Mouse (Mus musculus): ENCODE results near the gene Ilvbl. TPM values are rescaled to one million over a fixed set of nuclear protein-coding genes. Genes with fewer than 3 reads are reported as not detected.
"Not testable (repeated sequence)": the region's sequence is repeated elsewhere in the genome, so short reads cannot be mapped to it uniquely, and the experiment has no call there.

Gene Ilvbl
- total RNA-seq (2021) = 10 to 100 TPM; 17.7 to 25.1 TPM
- long read RNA-seq, experiment 1, transcript Ilvbl-209 (15 exons, 2,233 nt) = major isoform, 11 of 24 reads
- long read RNA-seq, experiment 1, partial matches to known transcripts = 2 of 24 reads
- long read RNA-seq, experiment 1, other reads (novel, unspliced or antisense) = 10 of 24 reads
- long read RNA-seq, experiment 2, transcript Ilvbl-209 (15 exons, 2,233 nt) = major isoform, 13 of 28 reads
- long read RNA-seq, experiment 2, partial matches to known transcripts = 2 of 28 reads
- long read RNA-seq, experiment 2, other reads (novel, unspliced or antisense) = 10 of 28 reads

GRCm38 (mm10) chr10:78574250-78575104 is at the start of gene Ilvbl:
TSS of gene Ilvbl (plus strand) at chr10:78574346.
- DNase-seq (ENCODE audit: low spot score in 2 of 2) = peak; percentile 91 to 93

GRCm38 (mm10) chr10:78525071-78525470 is 49.1 kb upstream of the Ilvbl start:
- DNase-seq (ENCODE audit: low spot score in 2 of 2) = not testable (repeated sequence)

DNA sequence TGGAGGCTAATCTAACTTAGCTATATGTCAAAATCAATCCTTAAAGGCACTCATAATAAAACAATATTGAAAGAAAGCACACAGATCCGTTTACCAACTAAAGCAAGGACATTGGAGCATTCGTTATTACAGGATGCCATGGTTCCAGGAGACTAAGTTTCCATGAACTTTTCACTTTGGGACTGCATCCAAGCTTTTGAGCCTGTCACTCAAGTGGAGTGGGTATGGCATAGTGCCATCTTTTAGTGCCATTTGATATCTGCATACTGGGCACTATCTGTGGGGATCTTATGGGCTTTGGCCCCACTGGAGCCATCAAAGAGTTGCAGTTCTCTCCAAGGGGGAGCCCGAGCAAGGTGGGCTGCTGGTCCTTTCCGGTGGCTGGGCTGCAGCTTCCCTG is 48.6 kb upstream of the Ilvbl start:
- DNase-seq (ENCODE audit: low spot score in 2 of 2) = no peak

DNA sequence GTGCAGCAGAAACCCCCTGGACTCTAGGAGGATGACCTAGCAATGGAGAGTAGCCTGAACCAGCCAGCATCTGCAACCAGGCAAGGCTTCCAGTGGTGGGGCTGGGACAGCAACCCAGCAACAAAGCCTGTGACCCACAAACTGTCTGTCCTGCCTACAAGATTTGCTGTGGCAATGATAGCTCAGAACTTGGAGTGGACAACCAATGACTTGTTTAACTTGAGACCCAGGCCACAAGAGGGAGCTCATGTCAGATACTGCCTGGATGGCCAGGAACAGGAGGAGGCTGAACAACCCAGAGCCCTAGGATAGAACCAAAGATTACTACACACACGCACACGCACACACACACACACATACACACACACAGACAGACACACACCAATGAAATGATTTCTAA is 33.2 kb upstream of the Ilvbl start:
- no peak for DNase-seq (ENCODE audit: low spot score in 2 of 2)

- no peak for DNase-seq (ENCODE audit: low spot score in 2 of 2)
Observed at GRCm38 (mm10) chr10:78565070-78565469, 9.1 kb upstream of the Ilvbl start.

GRCm38 (mm10) chr10:78569191-78569590 is 5.0 kb upstream of the Ilvbl start:
- DNase-seq (ENCODE audit: low spot score in 2 of 2) = no peak

GRCm38 (mm10) chr10:78569686-78570085 is 4.5 kb upstream of the Ilvbl start:
- no peak for DNase-seq (ENCODE audit: low spot score in 2 of 2)

GRCm38 (mm10) chr10:78570416-78570815 is 3.7 kb upstream of the Ilvbl start:
- DNase-seq (ENCODE audit: low spot score in 2 of 2) = no peak

- DNase-seq (ENCODE audit: low spot score in 2 of 2) = no peak
Observed at GRCm38 (mm10) chr10:78570897-78571296, 3.2 kb upstream of the Ilvbl start.

GRCm38 (mm10) chr10:78573226-78573625 is 920 bp upstream of the Ilvbl start:
- DNase-seq (ENCODE audit: low spot score in 2 of 2) = no peak

DNA sequence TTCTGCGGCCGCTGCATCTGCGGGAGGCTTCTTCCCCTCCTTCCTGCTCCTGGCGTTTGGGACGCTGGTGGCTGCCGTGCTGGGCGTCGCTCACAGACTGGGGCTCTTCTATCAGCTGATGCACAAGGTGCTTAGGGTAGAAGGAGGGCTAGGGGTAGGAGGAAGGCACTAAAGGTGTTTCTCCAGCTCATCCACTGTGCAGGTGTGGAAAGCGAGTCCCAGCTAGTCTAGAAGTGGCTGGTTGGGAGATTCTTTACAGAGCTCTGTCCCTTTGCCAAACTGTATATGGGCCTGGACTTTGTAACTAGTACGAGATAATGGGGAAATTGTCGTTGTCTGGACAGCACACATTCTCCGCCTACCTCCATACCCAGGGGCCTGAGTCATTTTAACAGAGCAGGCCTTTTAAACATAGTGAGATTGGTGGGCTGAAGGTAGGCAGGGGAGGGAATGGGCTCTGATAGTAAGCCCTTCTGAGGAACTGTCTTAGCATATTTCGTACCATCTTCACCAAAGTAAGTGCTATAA is 1.0 kb downstream of the Ilvbl start:
- no peak for DNase-seq (ENCODE audit: low spot score in 2 of 2)

DNA sequence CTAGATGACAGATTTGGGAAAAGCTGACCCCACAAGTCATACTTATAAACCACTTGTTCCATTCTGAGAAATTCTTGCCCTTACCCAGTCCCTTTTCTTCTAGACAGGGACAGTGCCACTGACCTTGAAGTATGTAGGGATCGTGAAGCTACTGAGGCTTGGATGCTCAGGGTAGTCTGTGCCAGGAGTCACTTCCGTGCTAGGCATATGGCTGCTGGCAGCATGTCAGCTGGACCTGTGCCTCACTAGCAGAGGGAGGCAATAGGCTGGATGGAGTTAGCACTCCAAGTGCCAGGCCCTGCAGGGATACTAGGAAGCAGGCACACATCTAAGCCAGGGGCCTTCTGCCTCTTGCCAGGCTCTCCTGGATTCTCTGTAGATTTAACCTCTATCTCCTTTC is 1.5 kb downstream of the Ilvbl start:
- DNase-seq (ENCODE audit: low spot score in 2 of 2) = peak; percentile 24 to 42

DNA sequence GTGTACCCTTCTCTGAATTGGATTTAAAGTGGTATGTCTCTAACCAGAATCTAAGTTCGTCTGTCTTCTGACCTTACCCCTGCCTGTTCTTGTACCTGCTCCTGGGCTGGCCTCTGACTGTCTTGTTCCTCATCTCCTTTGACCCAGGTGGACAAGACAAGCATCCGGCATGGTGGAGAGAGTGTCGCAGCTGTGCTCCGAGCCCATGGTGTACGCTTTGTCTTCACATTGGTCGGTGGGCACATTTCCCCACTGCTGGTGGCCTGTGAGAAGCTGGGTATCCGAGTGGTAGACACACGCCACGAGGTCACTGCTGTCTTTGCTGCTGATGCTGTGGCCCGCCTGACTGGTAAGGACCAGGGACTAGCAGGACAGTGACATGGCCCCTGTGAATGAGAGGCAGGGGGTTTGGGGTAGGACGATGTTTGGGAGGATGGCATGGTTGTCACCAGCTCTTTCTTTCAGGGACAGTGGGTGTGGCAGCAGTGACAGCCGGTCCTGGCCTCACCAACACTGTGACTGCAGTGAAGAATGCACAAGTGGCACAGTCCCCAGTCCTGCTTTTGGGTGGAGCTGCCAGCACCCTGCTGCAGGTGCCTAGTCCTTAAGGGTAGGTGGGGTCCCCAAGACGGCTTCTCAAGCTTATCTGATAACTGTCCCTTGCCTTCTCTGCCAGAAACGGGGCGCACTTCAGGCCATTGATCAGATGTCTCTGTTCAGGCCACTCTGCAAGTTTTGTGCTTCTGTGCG is 2.5 kb downstream of the Ilvbl start:
- DNase-seq (ENCODE audit: low spot score in 2 of 2) = no peak

GRCm38 (mm10) chr10:78578204-78578603 is 4.1 kb downstream of the Ilvbl start:
- DNase-seq (ENCODE audit: low spot score in 2 of 2) = no peak

DNA sequence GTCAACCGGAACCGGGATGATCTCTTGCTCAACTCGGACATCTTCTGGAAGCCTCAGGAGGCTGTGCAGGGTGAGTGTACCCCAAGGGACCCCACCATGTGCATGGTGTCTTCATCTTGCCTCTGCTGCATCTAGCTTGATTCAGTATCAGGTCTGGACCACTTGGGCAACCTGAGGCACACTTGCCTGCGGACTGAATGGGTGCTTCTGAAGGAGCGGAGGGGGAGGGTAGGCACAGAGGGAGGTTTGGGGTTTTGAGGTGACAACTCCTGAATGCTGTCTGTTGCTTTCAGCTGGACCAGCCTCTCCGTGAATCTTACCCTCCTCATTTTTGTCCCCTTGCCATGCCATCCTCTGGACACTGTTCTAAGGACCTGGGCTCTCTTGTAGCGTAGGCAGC is 7.0 kb downstream of the Ilvbl start:
- no peak for DNase-seq (ENCODE audit: low spot score in 2 of 2)

- DNase-seq (ENCODE audit: low spot score in 2 of 2) = no peak
Observed at GRCm38 (mm10) chr10:78583347-78583746, 9.2 kb downstream of the Ilvbl start.

DNA sequence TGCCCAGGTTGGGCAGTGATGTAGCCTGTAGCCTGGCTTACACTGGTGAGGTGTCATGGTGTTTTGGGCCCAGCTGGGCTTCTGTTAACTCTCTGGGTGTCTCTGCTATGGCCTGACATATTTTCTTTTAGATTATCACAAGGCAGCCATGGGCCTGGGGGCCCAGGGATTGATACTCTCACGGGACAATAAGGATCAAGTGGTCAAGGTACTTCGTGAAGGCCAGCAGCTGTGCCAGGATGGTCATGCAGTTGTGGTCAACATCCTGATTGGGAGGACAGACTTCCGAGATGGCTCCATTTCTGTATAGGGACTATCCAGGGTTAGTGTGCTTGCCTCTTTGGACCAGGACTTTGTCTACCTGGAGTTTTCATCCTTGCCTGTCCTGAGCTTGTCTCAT is 9.8 kb downstream of the Ilvbl start:
- DNase-seq (ENCODE audit: low spot score in 2 of 2) = no peak

DNA sequence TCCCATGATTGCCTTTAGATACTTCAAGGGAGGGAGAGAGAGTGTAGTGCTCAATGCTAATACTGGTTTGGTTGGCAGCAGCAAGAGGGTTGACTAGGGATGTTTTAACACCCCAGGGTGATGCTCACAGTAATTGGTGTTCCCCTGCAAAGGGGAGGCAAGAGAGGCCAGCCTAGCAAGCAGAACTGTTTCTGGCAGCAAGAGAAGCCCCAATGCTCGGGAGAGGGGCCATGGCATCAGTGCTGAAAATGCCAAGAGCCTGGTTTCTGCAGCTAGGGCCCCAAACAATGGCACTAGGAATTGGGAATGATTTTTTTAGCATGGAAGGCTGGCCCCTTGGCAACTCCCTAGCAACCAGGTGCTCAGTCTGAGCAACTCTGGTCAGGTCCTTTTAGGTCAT is 10.8 kb downstream of the Ilvbl start:
- DNase-seq (ENCODE audit: low spot score in 2 of 2) = no peak

DNA sequence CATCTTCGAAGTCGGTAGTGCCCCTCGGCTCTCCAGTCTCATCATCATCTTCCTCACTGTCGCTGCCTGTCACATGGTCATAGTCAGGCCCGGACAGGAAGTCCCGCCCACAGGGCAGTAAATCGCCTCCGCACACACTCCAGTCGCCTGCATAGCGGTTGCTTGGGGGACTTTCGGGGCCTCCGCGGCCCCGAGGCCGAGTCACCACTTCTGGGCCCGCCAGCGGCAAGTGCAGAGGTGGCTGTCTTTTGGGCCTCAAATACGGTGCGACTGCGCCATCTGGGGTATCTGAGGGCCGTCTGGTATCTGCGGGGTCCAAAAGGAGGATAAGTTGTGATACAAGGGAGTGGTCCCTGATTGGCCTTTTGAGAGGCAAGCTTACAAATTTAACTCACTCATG is 11.5 kb downstream of the Ilvbl start:
- no peak for DNase-seq (ENCODE audit: low spot score in 2 of 2)

DNA sequence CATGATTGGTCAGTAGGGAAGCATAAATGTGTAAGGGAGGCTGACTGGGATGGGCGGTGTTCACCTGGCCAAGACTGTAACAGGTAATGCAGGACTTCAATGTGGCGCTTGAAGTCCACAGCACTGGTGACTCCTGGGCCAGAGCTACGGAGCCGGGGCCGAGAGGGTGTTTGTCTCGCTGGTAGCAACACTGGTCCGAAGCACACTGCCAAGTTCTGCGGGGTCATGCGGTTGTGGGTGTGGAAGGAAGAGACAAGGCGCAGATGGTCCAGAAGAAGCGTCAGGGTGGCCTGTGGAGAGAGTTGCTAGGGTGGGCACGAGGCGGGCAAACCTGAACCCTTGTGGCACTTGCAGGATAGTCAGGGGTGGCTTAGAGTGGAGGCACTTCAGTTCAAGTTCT is 11.9 kb downstream of the Ilvbl start:
- no peak for DNase-seq (ENCODE audit: low spot score in 2 of 2)

GRCm38 (mm10) chr10:78589291-78589690 is 15.1 kb downstream of the Ilvbl start:
- DNase-seq (ENCODE audit: low spot score in 2 of 2) = no peak

GRCm38 (mm10) chr10:78589901-78590300 is 15.8 kb downstream of the Ilvbl start:
- DNase-seq (ENCODE audit: low spot score in 2 of 2) = no peak
